Mouse (Mus musculus) left cerebral cortex, adult 11 months (tissue): ENCODE measurements at regions not wholly inside any gene's neighbourhood (a gene's known extent, or its start where the extent isn't known, plus 50 kb on each side); places are given as distances from the start of the nearest gene placed in this dataset.

Source experiments
- DNase-seq: peaks from one replicate; pipeline ENCODE4 v3.0.0; 2022; ENCODE audit warnings: low spot score

DNA sequence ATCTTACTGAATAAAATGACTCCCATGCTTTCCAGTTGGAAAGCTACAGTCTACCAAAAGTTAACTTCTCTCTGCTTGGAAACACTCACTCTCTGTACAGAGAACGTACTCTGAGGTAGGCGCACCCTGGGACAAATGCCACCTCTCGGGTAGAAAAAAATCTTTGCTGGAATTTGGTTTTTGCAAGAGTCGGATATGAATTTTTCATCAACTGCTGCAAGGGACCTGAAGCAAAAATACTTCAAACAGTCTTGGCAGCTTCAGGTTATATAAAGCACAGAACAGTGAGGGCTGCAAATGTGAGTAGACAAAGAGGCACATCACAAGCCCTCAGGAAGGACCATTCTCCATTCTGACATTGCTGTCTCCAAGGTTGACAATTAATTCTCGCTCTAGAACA lies 535.4 kb upstream of the Fam84a start:
- peak; percentile 33 for DNase-seq

DNA sequence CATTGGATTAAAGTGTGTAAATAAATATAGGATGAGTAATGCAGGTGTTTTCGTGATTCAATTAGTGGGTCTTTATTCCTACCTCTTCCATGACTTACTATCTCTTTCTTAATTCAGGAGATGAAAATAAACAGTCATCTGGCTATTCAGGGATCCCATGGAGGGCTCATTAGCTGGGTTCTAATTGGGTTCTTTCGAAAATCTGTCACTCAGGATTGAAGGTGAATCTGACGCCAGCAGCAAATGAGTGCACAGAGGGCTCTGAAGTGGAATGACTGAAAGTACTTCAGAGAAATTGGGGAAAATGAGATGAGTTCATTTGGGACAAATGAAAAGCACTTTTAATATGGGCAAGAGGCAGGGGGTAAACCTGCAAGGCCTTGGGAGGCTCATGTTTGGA lies 524.4 kb upstream of the Fam84a start:
- no peak for DNase-seq

DNA sequence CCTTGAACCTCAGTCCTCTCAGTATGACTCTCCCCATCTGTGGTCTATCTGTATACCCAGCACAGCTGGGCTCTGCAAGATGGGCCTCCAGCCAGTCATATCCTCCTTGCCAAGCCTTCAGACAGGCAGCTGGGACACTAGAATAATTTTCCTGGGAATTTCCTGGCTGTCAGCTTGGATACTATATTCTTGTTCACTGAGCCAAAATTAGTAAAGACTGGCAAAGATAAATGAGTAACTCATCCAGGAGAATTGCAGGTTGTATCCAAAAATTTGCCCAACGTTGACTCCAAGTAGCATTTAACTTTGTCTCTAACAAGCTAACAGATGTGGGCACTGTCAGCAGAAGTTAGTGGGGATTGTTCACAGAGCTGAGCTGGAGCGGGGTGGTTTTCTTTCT lies 514.1 kb upstream of the Fam84a start:
- no peak for DNase-seq
